Mouse (Mus musculus): ENCODE measurements around the gene Tgm5. TPM values are rescaled to one million over a fixed set of nuclear protein-coding genes. Genes with fewer than 3 reads are reported as not detected.

The Tgm5 gene
- total and polyA plus RNA-seq, 3 experiments: not detected

GRCm38 (mm10) chr2:121006986-121007385, 78.7 kb downstream of the Tgm5 start:
- no peak for DNase-seq (ENCODE audit: extremely low read depth)
- Histone ChIP-seq H3K36me3 (replicated peaks in 1 of 2; ENCODE audit: control insufficient read depth in 1 of 2, insufficient read depth in 1 of 2, low read length in 1 of 2) (peaks cover 8 to 22% of the 10 kb centered on the region in 2 experiments), H3K79me2 (replicated peaks; ENCODE audit: control insufficient read depth, extremely low read depth, insufficient read depth, poor library complexity, severe bottlenecking) (0 out of 2 replicates have a peak, but pooled peaks cover 2% of the 10 kb centered on the region), H3K27ac (ENCODE audit: insufficient read depth, low read depth) (no peak overlapping the region), H3K4me2 (ENCODE audit: insufficient read depth, low read depth, poor library complexity, severe bottlenecking) (no peak overlapping the region), H3K9me3 (replicated peaks; ENCODE audit: low read length) (no peaks in the 10 kb centered on the region), H3K4me3 (replicated peaks in 1 of 3; ENCODE audit: low read depth in 2 of 3, low read length in 2 of 3, poor library complexity in 1 of 3) (no peak overlapping the region), H3K27me3 (replicated peaks) (no peaks in the 10 kb centered on the region), H3K9ac (ENCODE audit: insufficient read depth, low read depth) (no peak overlapping the region), H3K4me1 (ENCODE audit: control insufficient read depth in 1 of 2, insufficient read depth in 2 of 2) (peaks cover 2 to 13% of the 10 kb centered on the region in 2 experiments; a peak in 2 of 4 replicates)
- dilution Hi-C loops (cut with MboI; ENCODE audit: extremely low pct_ligation_motif_present, extremely low pct_unique_long_range_greater_than_20kb, low sequenced_read_pairs) (no loop called here), in situ Hi-C loops (cut with MboI; ENCODE audit: low pct_ligation_motif_present, low pct_unique_long_range_greater_than_20kb, low sequenced_read_pairs) (no loop called here)
- TF ChIP-seq CTCF (conservative IDR thresholded peaks at IDR 0.05 in 1 of 2, IDR thresholded peaks at IDR 0.05 in 1 of 2; ENCODE audit: low read depth in 2 of 2, low read length in 2 of 2) (no peak), USF1 (IDR thresholded peaks at IDR 0.05; ENCODE audit: low read depth, low read length) (no peak), UBTF (IDR thresholded peaks at IDR 0.05; ENCODE audit: low read depth, low read length) (no peak), JUN (IDR thresholded peaks at IDR 0.05; ENCODE audit: insufficient read depth, low read depth, low read length) (no peak), MXI1 (IDR thresholded peaks at IDR 0.05; ENCODE audit: low read depth, low read length) (no peak), RCOR1 (conservative IDR thresholded peaks at IDR 0.05; ENCODE audit: low read depth, low read length) (no peak), JUND (conservative IDR thresholded peaks at IDR 0.05; ENCODE audit: low read depth, low read length) (no peak), MAZ (IDR thresholded peaks at IDR 0.05; ENCODE audit: low read depth, low read length) (no peak), ETS1 (conservative IDR thresholded peaks at IDR 0.05; ENCODE audit: low read depth, low read length) (no peak), BHLHE40 (IDR thresholded peaks at IDR 0.05; ENCODE audit: low read depth, low read length) (no peak), MAX (IDR thresholded peaks at IDR 0.05; ENCODE audit: low read length) (no peak), NRF1 (IDR thresholded peaks at IDR 0.05; ENCODE audit: low read depth, low read length) (no peak), ZMIZ1 (IDR thresholded peaks at IDR 0.05; ENCODE audit: low read depth, low read length) (no peak), SMC3 (IDR thresholded peaks at IDR 0.05; ENCODE audit: low read depth, low read length) (no peak), USF2 (conservative IDR thresholded peaks at IDR 0.05; ENCODE audit: low read depth, low read length) (no peak), POLR2A (IDR thresholded peaks at IDR 0.05; ENCODE audit: low read depth, low read length) (no peak), CHD2 (IDR thresholded peaks at IDR 0.05; ENCODE audit: low read length) (no peak)

GRCm38 (mm10) chr2:121004018-121004811, 81.4 kb downstream of the Tgm5 start:
- no peak overlapping the region for H3K9ac ChIP-seq (ENCODE audit: insufficient read depth, low read depth)
- no peaks in the 10 kb centered on the region for H3K9me3 ChIP-seq (replicated peaks; ENCODE audit: low read length)

More at GRCm38 (mm10) chr2:121004018-121004811, 81.4 kb downstream of the Tgm5 start:
- H3K4me1 ChIP-seq (ENCODE audit: control insufficient read depth in 1 of 2, insufficient read depth in 2 of 2): peaks cover 0 to 7% of the 10 kb centered on the region in 2 experiments; a peak in 2 of 4 replicates
- no peaks in the 10 kb centered on the region for H3K27me3 ChIP-seq (replicated peaks)
- no peak for DNase-seq (ENCODE audit: extremely low read depth)
- TF ChIP-seq PAX5 (IDR thresholded peaks at IDR 0.05; ENCODE audit: low read length) (no peak), SMC3 (IDR thresholded peaks at IDR 0.05; ENCODE audit: low read depth, low read length) (no peak), HCFC1 (IDR thresholded peaks at IDR 0.05; ENCODE audit: low read depth, low read length) (no peak), MYC (IDR thresholded peaks at IDR 0.05; ENCODE audit: low read depth, low read length) (no peak), IRF4 (IDR thresholded peaks at IDR 0.05; ENCODE audit: low read depth, low read length) (no peak), ZMIZ1 (IDR thresholded peaks at IDR 0.05; ENCODE audit: low read depth, low read length) (no peak), E2F4 (IDR thresholded peaks at IDR 0.05; ENCODE audit: insufficient replicate concordance, low read depth, low read length) (no peak), RAD21 (IDR thresholded peaks at IDR 0.05; ENCODE audit: low read depth, low read length) (no peak), NRF1 (IDR thresholded peaks at IDR 0.05; ENCODE audit: low read depth, low read length) (no peak), POLR2AphosphoS2 (IDR thresholded peaks at IDR 0.05; ENCODE audit: low read depth, low read length) (no peak), MAZ (IDR thresholded peaks at IDR 0.05; ENCODE audit: low read depth, low read length) (no peak), ZC3H11A (IDR thresholded peaks at IDR 0.05; ENCODE audit: low read depth, low read length) (no peak), CHD2 (IDR thresholded peaks at IDR 0.05; ENCODE audit: low read length) (no peak), RCOR1 (conservative IDR thresholded peaks at IDR 0.05; ENCODE audit: low read depth, low read length) (no peak), TCF12 (IDR thresholded peaks at IDR 0.05; ENCODE audit: low read depth, low read length) (no peak), MAX (IDR thresholded peaks at IDR 0.05; ENCODE audit: low read length) (no peak)
- H3K27ac ChIP-seq (ENCODE audit: insufficient read depth, low read depth): no peak overlapping the region
- H3K79me2 ChIP-seq (replicated peaks; ENCODE audit: control insufficient read depth, extremely low read depth, insufficient read depth, poor library complexity, severe bottlenecking): 0 out of 2 replicates have a peak, but pooled peaks cover 2% of the 10 kb centered on the region
- no peak overlapping the region for H3K4me2 ChIP-seq (ENCODE audit: insufficient read depth, low read depth, poor library complexity, severe bottlenecking)
- in situ Hi-C loops (cut with MboI; ENCODE audit: low pct_ligation_motif_present, low pct_unique_long_range_greater_than_20kb, low sequenced_read_pairs) (no loop called here), dilution Hi-C loops (cut with MboI; ENCODE audit: extremely low pct_ligation_motif_present, extremely low pct_unique_long_range_greater_than_20kb, low sequenced_read_pairs) (no loop called here)
- H3K36me3 ChIP-seq (replicated peaks in 1 of 2; ENCODE audit: control insufficient read depth in 1 of 2, insufficient read depth in 1 of 2, low read length in 1 of 2): peaks cover 7 to 9% of the 10 kb centered on the region in 2 experiments
- no peak overlapping the region for H3K4me3 ChIP-seq (replicated peaks in 1 of 3; ENCODE audit: low read depth in 2 of 3, low read length in 2 of 3, poor library complexity in 1 of 3)
